Mouse (Mus musculus) ES-E14 (cell line): ENCODE measurements around the gene Arf3.

Experiments
- CHD2 ChIP-seq: IDR thresholded peaks from 2 replicates; pipeline ENCODE4 v1.6.1; 2014; ENCODE audit warnings: mild to moderate bottlenecking, low read depth, low read length, inconsistent platforms
- MAFK ChIP-seq: IDR thresholded peaks from 2 replicates; pipeline ENCODE4 v1.6.1; 2014; ENCODE audit warnings: mild to moderate bottlenecking, low read depth, low read length, inconsistent platforms; ENCODE audit not compliant: insufficient read depth
- ZNF384 ChIP-seq: IDR thresholded peaks from 2 replicates; pipeline ENCODE4 v1.6.1; 2012; ENCODE audit warnings: low read depth, low read length, inconsistent platforms

DNA sequence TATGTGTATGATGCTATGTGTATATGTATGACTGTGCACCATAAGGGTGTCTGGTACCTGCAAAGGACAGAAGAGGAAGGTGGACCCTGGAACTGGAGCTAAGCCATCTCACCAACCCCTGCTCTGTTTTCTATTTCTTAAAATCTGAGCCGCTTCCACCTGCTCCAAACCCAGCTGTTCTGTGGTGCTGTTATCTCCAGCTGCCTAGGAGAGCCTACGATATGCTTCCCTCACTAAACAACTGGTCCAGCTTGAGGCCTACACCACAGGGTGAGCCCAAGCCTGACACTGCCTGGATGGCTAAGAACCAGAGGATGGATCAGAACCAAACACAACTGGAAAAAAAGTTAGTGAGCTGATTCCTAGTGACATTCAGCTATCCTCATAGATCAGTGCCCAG, 8.9 kb downstream of the Arf3 start:
- TF ChIP-seq ZNF384 = no peak
- TF ChIP-seq MAFK = no peak
- no peak for TF ChIP-seq CHD2
